Mouse (Mus musculus) bone marrow, adult 2 months (tissue): ENCODE measurements at regions not wholly inside any gene's neighbourhood (a gene's known extent, or its start where the extent isn't known, plus 50 kb on each side); places are given as distances from the start of the nearest gene placed in this dataset.

Experiments used
- CTCF ChIP-seq: fragments of 200-500 bp; IDR thresholded peaks from 2 replicates; pipeline ENCODE4 v1.5.1; 2011; ENCODE audit warnings: low read length, control low read depth; ENCODE audit not compliant: control insufficient read depth, insufficient read depth
- POLR2A ChIP-seq: fragments of 200-500 bp; IDR thresholded peaks from 2 replicates; pipeline ENCODE4 v1.6.1; 2011; ENCODE audit warnings: low read depth, mild to moderate bottlenecking, control low read depth, low read length, borderline replicate concordance; ENCODE audit not compliant: control insufficient read depth

DNA sequence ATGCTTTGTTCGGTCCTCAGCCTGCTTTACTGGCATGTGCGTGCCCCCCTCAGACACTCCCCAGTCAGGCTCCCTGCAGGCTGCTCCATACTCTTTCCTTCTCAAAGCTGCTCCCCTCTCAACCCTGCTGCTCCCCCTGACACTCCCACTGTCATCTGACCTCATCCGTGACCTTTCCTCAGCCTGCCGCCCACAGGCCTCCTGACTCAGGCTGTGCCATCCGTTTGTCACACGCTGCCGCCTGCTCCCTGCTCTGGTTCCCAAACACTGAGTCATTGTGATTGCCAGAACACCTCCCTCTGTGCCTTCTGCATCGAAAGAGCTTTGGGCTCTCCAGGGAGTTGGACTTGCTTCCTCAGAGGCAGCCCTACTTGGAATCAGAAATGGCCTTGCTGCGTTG is 69.7 kb downstream of the Tpra1 start:
- no peak for TF ChIP-seq CTCF
- TF ChIP-seq POLR2A = no peak
